Mouse (Mus musculus) lung, postnatal 0 days (tissue): ENCODE measurements around the gene Creb3l1.

Experiments
- CTCF ChIP-seq: IDR thresholded peaks from 2 replicates; pipeline ENCODE4 v1.5.1; 2016; ENCODE audit warnings: antibody characterized with exemption, mild to moderate bottlenecking
- EP300 ChIP-seq: IDR thresholded peaks from 2 replicates; pipeline ENCODE4 v1.6.1; 2016; ENCODE audit warnings: antibody characterized with exemption, mild to moderate bottlenecking, control low read depth

DNA sequence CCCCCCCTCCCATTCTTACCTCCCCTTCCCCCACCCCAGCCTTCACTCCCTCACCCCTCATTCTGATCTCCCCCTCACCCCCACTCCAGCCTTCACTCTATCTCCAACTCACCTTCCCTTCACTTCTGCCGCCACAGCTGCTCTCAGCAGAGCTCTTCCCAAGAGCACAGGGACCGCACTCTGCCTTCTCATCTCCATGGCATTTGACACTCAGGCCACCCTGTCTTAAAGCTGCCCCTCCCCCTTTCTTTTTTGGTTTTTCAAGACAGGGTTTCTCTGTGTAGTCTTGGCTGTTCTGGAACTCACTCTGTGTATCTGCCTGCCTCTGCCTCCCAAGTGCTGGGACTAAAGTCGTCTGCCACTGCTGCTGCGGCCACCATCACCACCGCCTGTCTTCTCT, 43.5 kb downstream of the Creb3l1 start:
- no peak for TF ChIP-seq CTCF
- TF ChIP-seq EP300, result no peak
